Mouse (Mus musculus): ENCODE results near the gene Hes2. TPM values are rescaled to one million over a fixed set of nuclear protein-coding genes. Genes with fewer than 3 reads are reported as not detected.
A peak's percentile ranks its signal among the peaks of the same experiment; 100 is the strongest.

Hes2 gene
- polyA plus RNA-seq, 1 experiment from 2014 or later = 0.56 TPM

DNA sequence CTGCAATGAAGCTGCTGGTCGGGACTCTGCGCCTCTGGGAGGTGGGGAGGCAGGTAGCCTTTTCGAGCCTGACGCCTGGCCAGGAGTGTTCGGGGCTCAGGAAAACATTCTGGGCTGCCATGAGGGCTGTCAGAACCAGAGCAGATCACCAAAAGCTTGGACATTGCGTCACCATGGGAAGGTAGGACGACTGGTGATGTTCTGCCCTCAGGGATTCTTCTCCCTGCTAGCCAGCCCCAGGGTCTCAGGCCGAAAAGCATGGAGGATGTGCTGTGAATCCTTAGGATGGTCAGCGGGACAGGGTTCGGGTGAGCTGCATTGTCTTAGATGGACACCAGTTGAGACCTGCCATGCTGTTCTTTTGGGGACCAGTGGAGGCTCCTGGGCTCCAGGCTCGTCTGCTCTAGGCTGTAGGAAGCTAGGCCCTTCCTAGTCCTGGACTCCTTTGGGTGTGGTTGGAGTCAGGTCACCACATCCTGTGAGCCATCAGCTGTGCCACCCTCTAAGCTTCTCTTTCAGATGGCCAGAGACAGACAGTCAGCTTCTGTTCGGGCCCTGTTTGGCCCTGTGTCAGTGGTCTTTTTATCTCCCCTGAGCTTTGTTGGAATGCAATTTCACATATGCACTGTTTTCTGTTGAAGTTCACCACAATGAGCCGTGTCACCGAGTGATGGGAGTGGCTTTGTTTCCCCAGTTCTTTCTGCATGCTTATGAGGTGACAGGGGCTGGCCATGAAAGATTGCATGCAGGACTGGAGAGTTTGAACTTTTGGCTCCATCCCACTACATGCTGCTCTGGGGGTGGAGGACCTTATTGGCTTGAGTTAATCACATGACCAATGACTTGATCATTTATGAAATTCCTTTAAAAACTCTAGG, 27.8 kb downstream of the Hes2 start:
- Histone ChIP-seq H3K9ac (ENCODE audit: low read length) (peak overlapping the region; percentile 71), H3K4me1 (ENCODE audit: control insufficient read depth, insufficient read depth, low read length) (peaks cover 27% of the 10 kb centered on the region), H3K4me2 (ENCODE audit: low read depth, low read length) (peak overlapping the region; percentile 61), H3K36me3 (ENCODE audit: control insufficient read depth, insufficient read depth, low read length) (no peaks in the 10 kb centered on the region), H3K27me3 (ENCODE audit: control insufficient read depth, insufficient read depth, low read length) (no peaks in the 10 kb centered on the region), H3K27ac (ENCODE audit: low read length) (peak overlapping the region; percentile 97), H3K9me3 (replicated peaks; ENCODE audit: control insufficient read depth, low read length) (no peaks in the 10 kb centered on the region), H3K4me3 (replicated peaks; ENCODE audit: low read length) (peak overlapping the region; percentile 44)
- ATAC-seq (ENCODE audit: insufficient read depth, low FRiP score) = no peak
- 27% methylated on average over 14 of the region's 14 CpGs for WGBS

DNA sequence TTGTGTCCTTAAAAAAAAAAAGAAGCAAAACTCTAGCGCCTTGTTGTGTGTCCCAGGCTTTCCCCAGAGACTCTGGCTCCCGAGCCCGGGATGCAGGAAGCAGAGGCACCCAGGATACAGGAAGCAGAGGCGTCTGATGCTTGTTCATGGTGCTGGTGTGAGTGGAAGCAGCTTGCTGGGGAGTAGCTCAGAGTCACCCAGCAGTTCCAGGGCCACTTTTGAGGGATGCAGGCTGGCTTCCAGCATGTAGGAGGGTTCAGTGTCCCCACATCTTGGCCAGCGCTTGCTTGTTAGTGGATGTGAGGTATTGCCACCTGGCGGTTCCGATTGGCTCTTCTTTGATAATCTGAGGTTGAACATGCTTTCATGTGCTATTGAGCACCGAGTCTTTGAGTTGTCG, 28.5 kb downstream of the Hes2 start:
- H3K36me3 ChIP-seq (ENCODE audit: control insufficient read depth, insufficient read depth, low read length) = no peaks in the 10 kb centered on the region
- no peaks in the 10 kb centered on the region for H3K27me3 ChIP-seq (ENCODE audit: control insufficient read depth, insufficient read depth, low read length)
- no peak for ATAC-seq (ENCODE audit: insufficient read depth, low FRiP score)
- peak overlapping the region; percentile 44; the same call in 1 of the 2 replicates for H3K4me3 ChIP-seq (replicated peaks; ENCODE audit: low read length)
- H3K4me2 ChIP-seq (ENCODE audit: low read depth, low read length) = peak overlapping the region; percentile 61
- peak overlapping the region; percentile 97 for H3K27ac ChIP-seq (ENCODE audit: low read length)
- peaks cover 27% of the 10 kb centered on the region for H3K4me1 ChIP-seq (ENCODE audit: control insufficient read depth, insufficient read depth, low read length)
- no peak overlapping the region for H3K9ac ChIP-seq (ENCODE audit: low read length)
- no peaks in the 10 kb centered on the region for H3K9me3 ChIP-seq (replicated peaks; ENCODE audit: control insufficient read depth, low read length)
- WGBS = 70% methylated on average over 9 of the region's 9 CpGs

DNA sequence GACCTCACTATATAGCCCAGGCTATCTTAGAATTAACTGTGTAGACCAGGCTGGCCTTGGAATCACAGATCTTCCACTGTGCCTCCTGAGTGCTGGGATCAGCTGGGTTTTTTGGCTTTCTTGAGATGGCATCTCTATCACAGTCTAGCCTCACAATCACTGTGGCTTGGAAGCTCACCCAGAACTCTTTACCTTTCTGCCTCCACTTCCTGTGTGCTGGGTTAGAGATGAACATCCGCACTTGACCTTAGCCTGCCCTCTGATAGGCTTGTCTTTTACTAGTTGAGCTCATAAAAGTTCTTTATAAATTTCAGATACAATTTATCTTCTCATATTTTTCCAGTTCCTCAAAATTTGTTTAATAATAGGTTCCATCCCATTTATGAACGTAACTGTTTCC, 30.0 kb downstream of the Hes2 start:
- Histone ChIP-seq H3K36me3 (ENCODE audit: control insufficient read depth, insufficient read depth, low read length) (no peaks in the 10 kb centered on the region), H3K27me3 (ENCODE audit: control insufficient read depth, insufficient read depth, low read length) (no peaks in the 10 kb centered on the region), H3K9me3 (replicated peaks; ENCODE audit: control insufficient read depth, low read length) (no peaks in the 10 kb centered on the region), H3K9ac (ENCODE audit: low read length) (no peak overlapping the region), H3K4me2 (ENCODE audit: low read depth, low read length) (no peak overlapping the region), H3K27ac (ENCODE audit: low read length) (no peak overlapping the region), H3K4me3 (replicated peaks; ENCODE audit: low read length) (no peak overlapping the region), H3K4me1 (ENCODE audit: control insufficient read depth, insufficient read depth, low read length) (peaks cover 27% of the 10 kb centered on the region)
- no peak for ATAC-seq (ENCODE audit: insufficient read depth, low FRiP score)
- WGBS = 91% methylated on average over 2 of the region's 2 CpGs

DNA sequence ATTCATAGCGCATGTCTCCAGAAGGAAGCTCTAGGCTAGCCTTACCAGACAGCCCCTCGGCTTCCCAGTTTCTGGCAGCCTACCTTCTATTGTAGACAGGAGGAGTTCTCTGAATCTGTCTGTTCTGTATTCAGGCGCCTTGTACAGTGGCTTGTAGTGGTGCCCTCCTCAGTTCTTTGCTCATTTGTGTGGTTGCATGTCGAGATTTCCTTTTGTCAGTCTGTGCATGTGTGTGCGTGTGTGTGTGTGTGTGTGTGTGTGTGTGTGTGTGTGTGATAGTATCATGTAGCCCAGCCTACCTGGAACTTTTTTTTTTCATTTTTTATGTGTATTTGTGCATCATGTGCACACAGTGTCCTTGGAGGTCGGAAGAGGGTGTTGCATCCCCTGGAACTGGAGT, 30.4 kb downstream of the Hes2 start:
- Histone ChIP-seq H3K9me3 (replicated peaks; ENCODE audit: control insufficient read depth, low read length) (no peaks in the 10 kb centered on the region), H3K4me2 (ENCODE audit: low read depth, low read length) (no peak overlapping the region), H3K36me3 (ENCODE audit: control insufficient read depth, insufficient read depth, low read length) (no peaks in the 10 kb centered on the region), H3K27me3 (ENCODE audit: control insufficient read depth, insufficient read depth, low read length) (no peaks in the 10 kb centered on the region), H3K4me1 (ENCODE audit: control insufficient read depth, insufficient read depth, low read length) (peaks cover 27% of the 10 kb centered on the region), H3K9ac (ENCODE audit: low read length) (no peak overlapping the region), H3K4me3 (replicated peaks; ENCODE audit: low read length) (no peak overlapping the region), H3K27ac (ENCODE audit: low read length) (no peak overlapping the region)
- no peak for ATAC-seq (ENCODE audit: insufficient read depth, low FRiP score)
- 88% methylated on average over 6 of the region's 6 CpGs for WGBS

DNA sequence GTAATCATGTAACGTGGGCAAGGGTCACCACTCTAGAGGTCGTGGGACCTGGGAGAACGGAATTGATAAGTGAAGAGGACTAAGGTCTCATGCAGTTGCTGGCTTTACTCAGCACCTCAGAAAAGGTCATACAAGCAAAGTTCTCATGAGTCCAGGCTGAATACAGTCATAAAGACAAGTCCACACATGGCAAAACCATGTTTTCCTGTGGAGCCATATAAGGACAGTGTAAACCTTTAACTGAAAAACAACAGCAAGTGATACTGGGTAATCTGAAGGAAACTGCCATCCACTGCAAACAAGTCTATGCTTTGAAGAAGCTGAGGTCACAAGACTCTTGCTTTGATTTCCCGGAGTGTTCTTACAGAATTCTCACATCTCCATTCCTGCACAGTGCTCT, 31.0 kb downstream of the Hes2 start:
- H3K4me1 ChIP-seq (ENCODE audit: control insufficient read depth, insufficient read depth, low read length) = peaks cover 30% of the 10 kb centered on the region
- H3K27me3 ChIP-seq (ENCODE audit: control insufficient read depth, insufficient read depth, low read length) = no peaks in the 10 kb centered on the region
- H3K27ac ChIP-seq (ENCODE audit: low read length) = no peak overlapping the region
- no peaks in the 10 kb centered on the region for H3K9me3 ChIP-seq (replicated peaks; ENCODE audit: control insufficient read depth, low read length)
- no peak overlapping the region for H3K4me3 ChIP-seq (replicated peaks; ENCODE audit: low read length)
- no peak overlapping the region for H3K4me2 ChIP-seq (ENCODE audit: low read depth, low read length)
- 78% methylated on average over 4 of the region's 4 CpGs for WGBS
- no peak overlapping the region for H3K9ac ChIP-seq (ENCODE audit: low read length)
- no peak for ATAC-seq (ENCODE audit: insufficient read depth, low FRiP score)
- no peaks in the 10 kb centered on the region for H3K36me3 ChIP-seq (ENCODE audit: control insufficient read depth, insufficient read depth, low read length)

DNA sequence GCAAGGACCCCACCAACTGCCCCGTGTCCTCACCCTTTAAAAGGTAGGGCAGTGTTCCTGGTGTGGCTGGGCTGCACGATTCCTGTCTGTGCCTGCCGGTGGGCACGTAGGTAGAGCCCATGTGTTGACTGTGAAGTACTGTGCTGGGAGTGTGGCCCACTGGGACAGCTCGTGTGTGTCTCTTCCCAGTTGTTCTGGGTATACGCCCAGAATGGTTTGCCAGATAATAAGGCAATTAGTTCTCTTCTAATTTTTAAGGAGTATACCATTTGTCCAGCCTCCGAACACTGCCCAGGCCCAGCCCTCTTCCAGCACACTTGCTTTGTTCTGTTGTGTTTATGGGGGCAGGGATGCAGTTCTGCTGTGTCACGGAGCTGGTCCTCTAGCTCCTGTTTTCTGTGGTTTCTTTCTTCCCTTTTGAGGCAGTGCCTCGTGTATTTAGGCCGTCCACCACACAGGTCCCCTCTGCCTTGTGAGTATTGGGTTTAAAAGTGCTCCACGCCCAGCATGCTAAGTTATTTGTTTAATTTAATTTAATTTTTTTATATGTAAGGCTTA, 31.5 kb downstream of the Hes2 start:
- Histone ChIP-seq H3K27me3 (ENCODE audit: control insufficient read depth, insufficient read depth, low read length) (no peaks in the 10 kb centered on the region), H3K9me3 (replicated peaks; ENCODE audit: control insufficient read depth, low read length) (no peaks in the 10 kb centered on the region), H3K9ac (ENCODE audit: low read length) (no peak overlapping the region), H3K27ac (ENCODE audit: low read length) (peak overlapping the region; percentile 7; the same call in 1 of the 2 replicates), H3K4me3 (replicated peaks; ENCODE audit: low read length) (no peak overlapping the region), H3K36me3 (ENCODE audit: control insufficient read depth, insufficient read depth, low read length) (no peaks in the 10 kb centered on the region), H3K4me1 (ENCODE audit: control insufficient read depth, insufficient read depth, low read length) (peaks cover 25% of the 10 kb centered on the region), H3K4me2 (ENCODE audit: low read depth, low read length) (no peak overlapping the region)
- no peak for ATAC-seq (ENCODE audit: insufficient read depth, low FRiP score)
- WGBS = 73% methylated on average over 11 of the region's 11 CpGs

DNA sequence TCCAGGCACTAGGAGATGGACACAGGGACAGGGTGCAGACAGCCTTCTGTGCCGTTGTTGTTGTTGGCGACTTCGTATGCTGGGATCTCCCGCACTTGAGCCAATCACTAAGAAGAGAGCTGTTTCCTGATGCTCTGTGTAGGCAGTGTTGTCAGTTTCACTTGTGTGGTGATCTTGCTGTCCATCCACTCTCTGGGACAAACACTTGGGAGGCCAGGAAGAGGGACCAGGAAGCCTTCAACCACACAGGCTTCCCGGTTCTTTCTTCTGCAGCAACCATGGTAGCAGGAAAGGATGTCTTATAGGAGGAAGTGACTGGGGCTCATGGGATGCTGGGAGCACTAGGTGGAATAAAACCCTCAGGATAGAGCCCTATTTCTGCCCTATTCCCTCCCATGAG, 32.0 kb downstream of the Hes2 start:
- Histone ChIP-seq H3K27me3 (ENCODE audit: control insufficient read depth, insufficient read depth, low read length) (no peaks in the 10 kb centered on the region), H3K9me3 (replicated peaks; ENCODE audit: control insufficient read depth, low read length) (no peaks in the 10 kb centered on the region), H3K4me3 (replicated peaks; ENCODE audit: low read length) (no peak overlapping the region), H3K4me2 (ENCODE audit: low read depth, low read length) (no peak overlapping the region), H3K9ac (ENCODE audit: low read length) (no peak overlapping the region), H3K27ac (ENCODE audit: low read length) (peak overlapping the region; percentile 32; the same call in 1 of the 2 replicates), H3K4me1 (ENCODE audit: control insufficient read depth, insufficient read depth, low read length) (peaks cover 19% of the 10 kb centered on the region), H3K36me3 (ENCODE audit: control insufficient read depth, insufficient read depth, low read length) (no peaks in the 10 kb centered on the region)
- 68% methylated on average over 5 of the region's 5 CpGs for WGBS
- ATAC-seq (ENCODE audit: insufficient read depth, low FRiP score) = no peak

DNA sequence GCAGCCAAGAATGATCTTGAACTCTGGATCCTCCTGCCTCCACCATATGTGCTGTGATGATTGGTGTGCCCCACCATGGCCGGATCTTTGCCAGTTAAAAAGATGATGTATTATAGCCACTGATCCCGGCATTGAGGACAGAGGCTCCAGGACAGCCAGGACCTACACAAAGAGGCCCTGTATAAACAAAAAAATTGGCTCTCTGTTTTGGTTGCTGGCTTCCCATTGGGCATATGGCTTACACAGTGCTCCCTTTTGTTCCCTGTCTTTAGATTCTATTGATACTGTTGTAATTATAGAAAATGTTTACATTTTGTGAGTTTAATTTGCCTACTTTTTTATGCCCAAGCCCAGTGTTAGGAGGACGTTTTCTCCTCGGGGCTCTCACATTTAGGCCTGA, 33.9 kb downstream of the Hes2 start:
- Histone ChIP-seq H3K4me2 (ENCODE audit: low read depth, low read length) (no peak overlapping the region), H3K9me3 (replicated peaks; ENCODE audit: control insufficient read depth, low read length) (no peaks in the 10 kb centered on the region), H3K27me3 (ENCODE audit: control insufficient read depth, insufficient read depth, low read length) (no peaks in the 10 kb centered on the region), H3K36me3 (ENCODE audit: control insufficient read depth, insufficient read depth, low read length) (no peaks in the 10 kb centered on the region), H3K27ac (ENCODE audit: low read length) (no peak overlapping the region), H3K4me1 (ENCODE audit: control insufficient read depth, insufficient read depth, low read length) (peaks cover 4% of the 10 kb centered on the region; the same call in 1 of the 2 replicates), H3K4me3 (replicated peaks; ENCODE audit: low read length) (no peak overlapping the region), H3K9ac (ENCODE audit: low read length) (no peak overlapping the region)
- WGBS = 43% methylated on average over 4 of the region's 4 CpGs
- no peak for ATAC-seq (ENCODE audit: insufficient read depth, low FRiP score)

DNA sequence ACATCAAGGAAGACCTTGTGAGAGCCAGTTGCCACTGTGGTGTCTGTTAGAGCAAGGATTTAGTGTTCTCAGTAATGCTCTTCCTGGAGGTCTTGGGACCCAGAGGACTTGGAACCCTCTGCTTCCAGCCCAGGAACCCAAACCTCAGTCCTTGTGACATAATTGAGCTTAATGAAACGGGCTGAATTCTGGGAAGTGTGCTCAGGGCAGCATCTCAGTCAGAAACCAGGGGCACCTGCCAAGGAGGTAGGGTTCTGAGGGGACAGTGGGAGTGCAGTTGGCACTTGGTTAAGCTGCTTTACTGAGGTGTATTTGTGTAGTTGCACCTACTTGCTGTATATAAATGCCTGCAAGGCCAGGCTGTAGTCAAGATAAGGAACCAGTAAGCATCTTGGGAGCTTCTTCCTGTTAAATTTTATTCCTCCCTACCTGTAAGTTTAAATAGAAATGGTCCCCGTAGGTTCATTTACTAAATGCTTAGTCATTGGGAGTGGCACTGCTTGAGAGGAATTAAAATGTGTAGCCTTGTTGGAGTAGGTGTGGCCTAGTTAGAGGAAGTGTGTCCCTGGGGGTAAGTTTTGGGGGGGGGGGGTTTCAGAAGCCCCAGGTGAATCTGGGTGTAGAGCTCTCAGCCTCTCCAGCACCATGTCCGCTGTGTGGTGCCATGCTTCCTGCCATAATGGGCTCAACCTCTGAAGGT, 36.0 kb downstream of the Hes2 start:
- WGBS = 71% methylated on average over 3 of the region's 3 CpGs
- ATAC-seq (ENCODE audit: insufficient read depth, low FRiP score) = no peak

More for the DNA sequence above, 36.0 kb downstream of the Hes2 start:
- H3K4me1 ChIP-seq (ENCODE audit: control insufficient read depth, insufficient read depth, low read length) = peaks cover 4% of the 10 kb centered on the region; the same call in 1 of the 2 replicates
- H3K27ac ChIP-seq (ENCODE audit: low read length) = no peak overlapping the region
- no peaks in the 10 kb centered on the region for H3K27me3 ChIP-seq (ENCODE audit: control insufficient read depth, insufficient read depth, low read length)
- no peaks in the 10 kb centered on the region for H3K36me3 ChIP-seq (ENCODE audit: control insufficient read depth, insufficient read depth, low read length)
- no peak overlapping the region for H3K9ac ChIP-seq (ENCODE audit: low read length)
- H3K4me2 ChIP-seq (ENCODE audit: low read depth, low read length) = no peak overlapping the region
- H3K4me3 ChIP-seq (replicated peaks; ENCODE audit: low read length) = no peak overlapping the region
- no peaks in the 10 kb centered on the region for H3K9me3 ChIP-seq (replicated peaks; ENCODE audit: control insufficient read depth, low read length)
